Mouse (Mus musculus): ENCODE data around the gene Irgm1.

DNA sequence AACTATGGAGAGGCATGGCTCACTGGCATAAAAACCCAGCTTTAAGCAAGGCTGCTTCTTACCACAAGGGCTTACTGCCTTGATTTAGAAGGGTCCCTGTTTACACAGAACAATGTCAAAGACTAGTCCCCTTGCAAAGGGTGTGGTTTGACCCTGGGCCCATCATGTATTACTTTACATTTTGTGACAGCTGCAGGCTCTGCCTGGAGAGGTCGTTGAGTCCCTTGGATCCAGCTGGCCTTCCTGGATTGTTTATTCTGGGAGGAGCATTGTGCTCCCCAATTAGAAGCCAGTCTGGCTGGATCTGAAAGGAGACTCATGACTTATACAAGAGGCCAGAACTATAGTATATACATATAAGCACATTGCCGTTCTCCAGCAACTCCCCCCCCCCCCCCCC is 21.2 kb downstream of the Irgm1 start:
- TF ChIP-seq POLR2A (IDR thresholded peaks at IDR 0.05; ENCODE audit: low read depth, low read length) (no peak), CTCF (IDR thresholded peaks at IDR 0.05; ENCODE audit: extremely low read depth, insufficient read length, insufficient replicate concordance, low read depth, low read length) (no peak)
